Mouse (Mus musculus) mouse trophoblast stem cell (cell line): Measurements from ENCODE around the gene Oas1c.
"Not testable (repeated sequence)": the region's sequence is repeated elsewhere in the genome, so short reads cannot be mapped to it uniquely, and the experiment has no call there.

Source experiments
- in situ Hi-C, 2 experiments: fragments of 300-500 bp; cut with MseI, MboI; formaldehyde crosslinking; loops; 2 replicates in 1 of 2; 3 replicates in 1 of 2; pipeline ENCODE4 v1.15.1; 2025

The Oas1c gene

DNA sequence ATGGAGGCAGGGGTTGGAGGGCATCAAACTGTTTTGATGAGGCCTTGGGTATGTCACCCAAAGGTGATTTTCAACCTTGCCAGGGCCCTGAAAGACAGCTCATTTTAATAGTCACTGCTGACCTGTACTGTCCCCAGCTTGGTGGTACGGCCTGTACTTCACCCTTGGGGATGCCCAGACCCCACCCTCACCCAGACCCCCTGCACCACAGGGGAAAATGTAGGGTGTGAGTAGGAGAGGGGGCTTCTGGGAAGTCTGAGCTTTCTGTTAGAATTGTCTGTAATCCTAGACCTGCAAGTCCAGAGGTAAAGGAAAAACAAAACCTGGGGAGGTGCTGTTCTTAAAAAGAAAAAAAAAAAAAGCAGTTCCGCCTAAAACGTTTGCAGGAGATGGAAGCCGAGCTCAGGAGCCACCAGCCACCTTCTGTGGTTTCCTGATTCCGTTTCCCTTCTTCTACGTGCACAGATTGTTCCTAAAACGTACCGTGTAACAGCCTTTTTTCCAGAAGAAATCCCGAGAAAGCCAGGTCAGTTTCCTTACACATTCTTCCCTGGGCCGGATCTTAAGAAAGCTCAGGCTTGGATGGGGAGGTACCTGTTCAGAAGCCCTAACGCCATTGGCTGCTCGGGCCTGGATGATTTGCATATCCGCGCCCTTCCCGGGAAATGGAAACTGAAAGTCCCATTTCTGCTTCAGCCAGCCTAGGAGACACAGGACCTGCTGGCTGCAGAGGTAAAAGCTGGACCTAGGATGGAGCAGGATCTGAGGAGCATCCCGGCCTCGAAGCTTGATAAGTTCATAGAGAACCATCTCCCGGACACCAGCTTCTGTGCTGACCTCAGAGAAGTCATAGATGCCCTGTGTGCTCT, at the start of gene Oas1c:
Gene Oas1c, minus strand, starts transcription at position 564 of the 869 bp plus-strand sequence.
- in situ Hi-C loops: no loop called here

DNA sequence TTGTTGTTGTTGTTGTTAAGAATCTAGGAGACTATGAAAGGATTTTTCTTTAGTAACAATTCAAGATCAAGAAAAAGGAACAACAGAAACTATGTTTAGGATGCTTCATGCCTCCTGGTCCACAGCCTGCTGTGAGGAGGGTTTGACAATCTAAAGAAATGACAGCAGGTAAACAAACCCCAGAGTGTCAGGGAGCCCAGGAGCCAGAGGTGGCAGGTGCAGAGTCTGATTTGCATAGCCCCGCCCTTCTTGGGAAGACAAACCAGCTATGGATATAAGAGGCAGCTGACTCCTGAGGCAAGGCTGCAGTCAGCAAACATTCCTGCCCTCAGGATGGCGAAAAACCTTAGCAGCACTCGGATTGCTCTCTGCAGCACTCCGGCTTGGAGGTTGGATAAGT, 48.8 kb upstream of the Oas1c start, which contains the start of gene Oas1h:
Gene Oas1h, plus strand, starts transcription at position 301 of the 400 bp plus-strand sequence.
- in situ Hi-C loops: no loop called here

GRCm38 (mm10) chr5:120859241-120859640, 46.9 kb upstream of the Oas1c start:
- in situ Hi-C loops: no loop called here

GRCm38 (mm10) chr5:120849601-120850136, 37.4 kb upstream of the Oas1c start:
- in situ Hi-C loops: no loop called here

DNA sequence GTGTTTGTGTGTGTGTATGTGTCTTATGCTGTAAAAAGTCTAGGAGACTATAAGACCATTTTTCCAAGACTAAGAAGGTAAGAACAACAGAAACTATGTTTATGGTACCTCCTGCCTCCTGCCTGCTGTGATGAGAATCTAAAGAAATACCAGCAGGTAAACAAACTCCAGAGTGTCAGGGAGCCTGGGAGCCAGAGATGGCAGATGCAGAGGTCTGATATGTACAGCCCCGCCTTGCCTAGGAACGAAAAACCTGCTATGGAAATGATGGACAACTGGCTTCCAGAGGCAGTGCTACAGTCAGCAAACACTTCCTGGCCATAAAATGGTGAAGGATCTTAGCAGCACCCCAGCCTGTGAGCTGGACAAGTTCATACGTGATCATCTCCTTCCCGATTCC, 34.8 kb upstream of the Oas1c start, which contains the start of gene Oas1f:
Gene Oas1f, plus strand, starts transcription at position 301 of the 400 bp plus-strand sequence.
- in situ Hi-C loops: no loop called here

- in situ Hi-C loops: no loop called here
These were observed 32.4 kb upstream of the Oas1c start for GRCm38 (mm10) chr5:120844713-120845112.

- in situ Hi-C loops: loop anchor here in 1 of 2 experiments (10.0 kb wide), 1 partner anchor 148 kb away; no protein-coding TSS in a partner anchor
These were observed 24.6 kb upstream of the Oas1c start for GRCm38 (mm10) chr5:120836731-120837585.

GRCm38 (mm10) chr5:120833335-120834280, 21.3 kb upstream of the Oas1c start:
- in situ Hi-C loops: loop anchor here in 1 of 2 experiments (10.0 kb wide), 1 partner anchor 151 kb away; no protein-coding TSS in a partner anchor

DNA sequence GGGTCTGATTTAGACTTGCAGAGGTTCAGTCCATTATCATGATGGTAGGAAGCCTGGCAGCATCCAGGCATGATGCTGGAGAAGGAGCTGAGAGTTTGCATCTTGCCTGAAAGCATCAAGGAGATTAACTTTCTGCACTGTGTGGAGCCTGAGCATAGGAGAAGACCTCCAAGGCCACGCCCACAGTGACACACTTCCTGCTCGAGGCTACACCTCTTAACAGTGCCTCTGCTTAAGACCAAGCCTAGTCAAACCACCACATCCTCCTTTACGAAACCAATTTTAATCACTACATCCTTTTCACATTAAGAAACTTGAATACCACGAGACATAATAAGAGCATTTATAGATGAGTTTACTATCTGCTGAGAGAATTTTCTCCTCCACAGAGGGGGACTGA, 18.7 kb upstream of the Oas1c start:
- in situ Hi-C loops: loop anchor here in 1 of 2 experiments (10.0 kb wide), 1 partner anchor 154 kb away; no protein-coding TSS in a partner anchor

DNA sequence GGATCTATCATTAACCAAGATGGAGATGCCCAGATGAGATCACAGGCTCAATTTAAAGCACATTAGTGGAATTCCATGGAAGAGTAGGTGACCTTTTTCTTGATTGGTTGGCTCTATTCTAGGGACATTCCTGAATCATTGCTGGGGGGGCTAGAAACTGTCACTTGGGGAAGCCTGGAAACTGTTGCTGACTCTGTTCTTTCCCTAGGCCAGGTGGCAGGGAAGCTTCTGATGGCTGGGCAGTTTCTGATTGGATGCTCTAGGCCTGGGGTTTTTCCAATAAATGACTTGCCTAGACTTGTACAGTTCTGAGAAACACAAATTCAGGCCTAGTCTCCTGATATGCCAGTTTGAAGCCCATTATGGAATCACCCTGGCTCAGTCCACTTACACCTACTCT, 6.7 kb upstream of the Oas1c start:
- in situ Hi-C loops: no loop called here

DNA sequence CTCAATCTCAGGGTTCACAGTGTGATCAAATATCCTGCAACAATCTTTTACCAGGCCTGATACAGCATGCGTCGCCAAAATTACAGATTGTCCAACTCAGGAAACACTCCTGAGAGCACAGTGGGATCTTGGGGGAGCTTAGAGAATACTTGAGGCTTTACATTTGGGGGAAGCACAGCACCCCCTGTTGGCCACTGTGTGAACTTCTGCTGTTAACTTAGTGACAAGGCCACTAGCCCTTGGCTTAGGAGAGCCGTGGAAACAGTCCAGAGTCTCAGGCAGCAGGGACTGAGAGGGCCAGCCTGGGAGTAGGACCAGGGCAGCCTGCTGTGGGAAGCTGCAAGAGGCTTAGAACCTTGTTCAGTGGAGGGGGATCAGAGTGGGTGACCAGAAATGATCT, 3.6 kb upstream of the Oas1c start:
- in situ Hi-C loops: no loop called here

DNA sequence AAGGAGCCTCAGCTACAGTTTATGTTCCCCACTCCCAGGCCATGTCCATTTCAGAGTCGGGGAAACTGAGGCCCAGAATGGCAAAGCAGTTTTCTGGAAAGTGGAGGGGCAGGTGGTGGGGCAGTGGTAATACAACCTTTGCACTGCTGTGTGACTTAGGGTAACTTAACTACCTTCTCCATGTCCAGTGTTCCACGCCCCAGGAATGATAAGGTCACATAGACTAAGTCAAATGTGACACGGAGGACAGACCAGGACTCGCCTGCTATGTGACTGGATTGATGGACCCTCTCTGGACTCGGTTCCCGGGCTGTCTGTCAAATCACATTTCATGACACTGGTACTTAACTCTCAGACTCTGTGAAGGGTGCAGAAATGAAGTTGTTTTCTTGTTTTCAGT, 709 bp upstream of the Oas1c start:
- in situ Hi-C loops: no loop called here

- in situ Hi-C loops: no loop called here
These were observed 3.1 kb downstream of the Oas1c start for GRCm38 (mm10) chr5:120809171-120809570.

DNA sequence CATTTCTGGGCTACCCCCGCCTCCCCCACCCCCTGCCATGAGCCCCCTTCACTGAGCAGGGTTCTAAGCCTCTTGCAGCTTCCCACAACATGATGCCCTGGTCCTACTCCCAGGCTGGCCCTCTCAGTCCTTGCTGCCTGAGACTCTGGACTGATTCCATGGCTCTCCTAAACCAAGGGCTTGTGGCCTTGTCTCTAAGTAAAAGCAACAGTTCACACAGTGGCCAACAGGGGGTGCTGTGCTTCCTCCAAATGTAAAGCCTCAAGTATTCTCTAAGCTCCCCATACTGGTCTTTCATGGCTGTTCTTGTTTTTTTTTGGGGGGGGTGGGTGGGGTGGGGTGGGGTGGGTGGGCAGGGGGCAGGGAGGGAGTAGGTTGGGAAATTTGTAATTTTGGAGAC, 5.9 kb downstream of the Oas1c start:
- in situ Hi-C loops: no loop called here

DNA sequence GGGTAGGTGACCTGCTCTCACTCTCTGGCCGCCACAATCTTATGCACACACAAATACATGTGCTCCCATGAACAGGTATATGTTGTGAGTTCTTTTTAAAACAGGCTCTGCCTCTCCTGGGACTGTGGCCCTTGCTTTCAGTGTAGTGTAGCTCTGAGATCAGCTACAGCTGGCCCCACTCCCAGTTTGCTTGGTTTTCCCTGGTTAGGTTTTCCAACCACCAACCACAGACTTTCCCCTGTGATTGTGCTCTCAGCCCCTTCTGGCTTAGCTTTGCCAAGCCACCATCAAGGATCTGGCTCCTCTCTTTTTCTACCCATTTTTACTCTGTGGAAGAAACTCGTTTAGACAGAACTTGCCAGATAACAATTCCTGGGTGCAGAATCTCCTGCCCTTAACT, 8.7 kb downstream of the Oas1c start:
- in situ Hi-C loops: no loop called here

- in situ Hi-C loops: not testable (repeated sequence)
These were observed 13.4 kb downstream of the Oas1c start for GRCm38 (mm10) chr5:120798943-120799342.

GRCm38 (mm10) chr5:120798147-120798546, 14.2 kb downstream of the Oas1c start:
- in situ Hi-C loops: not testable (repeated sequence)

- in situ Hi-C loops: not testable (repeated sequence)
These were observed 16.8 kb downstream of the Oas1c start, which contains the start of gene Oas1e for GRCm38 (mm10) chr5:120795480-120796034. TSS of gene Oas1e (minus strand) at chr5:120795530.

GRCm38 (mm10) chr5:120793043-120793442, 19.3 kb downstream of the Oas1c start:
- in situ Hi-C loops: no loop called here

DNA sequence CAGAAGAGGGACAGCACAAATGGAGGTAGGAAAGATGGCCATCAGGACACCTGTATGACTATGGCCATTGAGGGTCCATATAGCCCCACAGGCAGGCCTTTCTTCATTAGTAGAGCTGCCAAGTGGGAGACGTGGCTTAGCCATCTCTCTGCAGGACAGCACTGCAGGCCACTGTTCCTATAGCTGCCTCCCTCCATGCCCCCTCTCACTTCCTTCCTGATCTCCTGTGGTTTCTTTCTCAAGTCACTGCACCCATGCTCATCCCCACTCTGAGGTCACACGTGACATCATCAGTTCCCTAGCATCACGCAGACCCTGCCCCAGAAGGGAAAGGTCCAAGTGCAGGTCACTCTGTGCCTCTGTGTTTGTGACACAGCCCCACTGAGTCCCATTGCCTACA, 25.3 kb downstream of the Oas1c start:
- in situ Hi-C loops: no loop called here
